Mouse (Mus musculus) brain, adult 2 months (tissue): ENCODE results near the gene Gm4871.
"Not testable (repeated sequence)": the region's sequence is repeated elsewhere in the genome, so short reads cannot be mapped to it uniquely, and the experiment has no call there.

Experiments
- DNase-seq: peaks from one replicate; pipeline ENCODE4 v3.0.0; 2011; ENCODE audit warnings: low read depth, low spot score

Gene Gm4871

DNA sequence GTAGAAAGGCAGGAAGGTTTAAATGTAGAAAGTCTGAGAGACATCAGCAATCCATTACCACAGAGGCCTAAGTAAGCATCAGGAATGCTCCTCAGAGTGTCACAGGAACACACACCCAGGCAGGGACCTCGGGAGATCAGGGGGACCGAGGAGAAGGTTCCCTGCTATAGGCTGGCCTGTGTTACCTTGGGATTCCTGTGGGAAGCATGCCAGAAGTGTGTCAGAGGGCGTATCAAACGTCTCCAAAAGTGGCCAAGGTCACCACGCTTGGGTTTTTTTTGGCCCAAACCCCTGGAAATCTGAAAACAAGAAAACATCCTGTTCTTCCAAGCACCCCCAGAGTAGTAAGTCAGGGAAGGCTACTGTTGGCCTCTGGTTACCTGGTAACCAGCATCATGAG is at the start of gene Gm4871:
Gene Gm4871, minus strand, starts transcription at position 364 of the 400 bp plus-strand sequence.
- DNase-seq: not testable (repeated sequence)

DNA sequence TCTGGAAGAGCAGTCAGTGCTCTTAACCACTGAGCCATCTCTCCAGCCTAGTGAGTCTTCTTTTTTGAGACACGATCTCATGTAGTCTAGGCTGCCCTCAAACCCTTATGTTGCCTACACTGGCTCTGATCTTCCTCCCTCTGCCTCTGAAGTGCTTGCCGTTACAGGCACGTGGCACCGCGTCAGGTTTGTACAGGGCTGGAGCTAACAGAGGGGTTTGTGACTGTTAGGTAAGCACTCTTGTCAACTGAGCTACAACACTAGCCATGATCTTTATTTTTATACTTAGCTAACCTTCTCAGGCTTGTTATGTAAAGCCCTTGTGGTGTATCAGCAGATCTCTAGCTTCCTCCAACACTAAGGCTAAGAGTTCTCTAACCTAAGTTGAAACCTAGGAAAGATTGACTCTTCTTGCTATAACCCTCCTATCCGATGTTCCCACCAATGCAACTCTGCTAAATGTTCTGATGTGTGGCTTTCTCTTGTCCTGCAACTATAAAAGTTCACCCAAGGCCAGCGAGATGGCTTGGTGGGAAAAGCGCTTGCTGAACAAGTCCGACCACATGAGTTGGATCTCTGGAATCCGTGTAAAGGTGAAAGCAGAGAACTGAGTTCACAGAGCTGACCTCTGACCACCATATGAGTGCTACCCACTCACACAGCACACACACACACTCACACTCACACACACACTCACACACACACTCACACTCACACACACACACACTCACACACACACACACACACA is 49.5 kb upstream of the Gm4871 start:
- DNase-seq: no peak

DNA sequence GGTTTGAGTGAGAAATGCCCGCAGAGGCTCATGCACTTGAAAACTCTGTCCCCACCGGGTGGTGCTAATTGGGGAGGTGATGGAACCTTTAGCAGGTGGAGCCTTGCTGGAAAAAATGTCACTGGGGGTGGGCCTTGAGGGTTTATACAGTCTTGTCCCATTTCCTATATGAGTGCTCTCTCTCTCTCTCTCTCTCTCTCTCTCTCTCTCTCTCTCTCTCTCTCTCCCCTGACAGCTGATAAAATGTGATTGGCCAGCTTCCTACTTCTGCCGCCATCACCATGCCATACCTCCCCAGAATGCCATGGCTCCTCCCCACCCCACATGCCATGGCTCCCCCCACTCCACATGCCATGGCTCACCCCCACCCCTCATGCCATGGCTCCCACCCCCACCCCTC is 42.5 kb upstream of the Gm4871 start:
- no peak for DNase-seq

DNA sequence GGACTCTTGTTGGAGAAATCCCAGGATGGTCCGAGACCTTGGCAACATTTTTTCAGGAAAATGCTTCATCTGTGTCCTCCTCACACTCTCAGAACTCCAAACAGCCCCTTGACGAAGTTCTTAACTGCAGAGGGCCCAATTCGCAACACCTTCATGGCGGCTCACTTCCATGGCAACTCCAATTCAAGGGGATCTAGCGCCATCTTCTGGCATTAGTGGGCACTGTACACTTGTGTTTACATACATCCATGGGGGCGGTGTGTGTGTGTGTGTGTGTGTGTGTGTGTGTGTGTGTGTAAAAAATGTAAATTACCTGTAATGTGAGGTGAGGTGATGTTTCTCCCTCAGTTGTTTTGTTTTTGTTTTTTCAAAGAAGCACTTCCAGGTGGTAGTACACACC is 38.8 kb upstream of the Gm4871 start:
- no peak for DNase-seq

DNA sequence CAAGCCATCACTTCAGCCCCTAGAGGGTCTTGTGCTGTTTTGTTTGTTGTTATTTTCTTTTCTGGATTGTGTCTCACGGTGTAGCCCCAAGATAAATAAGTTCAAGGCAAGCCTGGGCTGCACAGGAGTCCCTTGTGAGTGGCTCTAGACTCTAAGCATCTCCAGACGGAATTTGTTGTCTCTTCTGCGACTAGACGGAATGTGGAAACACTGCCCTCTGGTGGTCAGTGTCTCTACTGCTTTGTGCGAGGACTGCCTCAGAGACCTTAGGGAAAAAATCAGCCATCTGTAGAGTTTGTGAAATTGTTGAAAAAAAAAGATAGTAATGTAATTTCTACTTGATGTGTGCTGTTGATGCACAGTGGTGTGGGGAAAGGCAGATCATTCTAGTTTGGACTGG is 37.2 kb upstream of the Gm4871 start:
- DNase-seq: peak; percentile 87

DNA sequence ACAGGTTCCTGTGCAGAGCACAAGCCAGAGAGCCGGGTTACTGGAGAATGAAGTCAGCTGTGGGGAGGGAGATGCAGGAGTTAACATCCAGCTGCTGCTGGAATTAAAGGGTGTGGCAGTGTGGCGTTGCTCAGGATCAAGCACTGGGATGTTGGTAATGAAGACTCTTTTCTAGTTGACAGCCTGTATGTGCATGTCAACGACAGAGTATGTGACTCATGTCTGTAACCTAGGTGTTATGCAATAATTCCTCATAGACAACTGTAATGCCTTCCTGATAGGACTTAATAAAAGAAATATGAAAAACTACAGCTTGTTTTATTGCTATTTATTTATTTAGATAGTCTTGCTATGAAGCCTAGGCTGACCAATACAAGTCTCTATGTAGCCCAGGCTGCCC is 36.3 kb upstream of the Gm4871 start:
- DNase-seq: no peak

DNA sequence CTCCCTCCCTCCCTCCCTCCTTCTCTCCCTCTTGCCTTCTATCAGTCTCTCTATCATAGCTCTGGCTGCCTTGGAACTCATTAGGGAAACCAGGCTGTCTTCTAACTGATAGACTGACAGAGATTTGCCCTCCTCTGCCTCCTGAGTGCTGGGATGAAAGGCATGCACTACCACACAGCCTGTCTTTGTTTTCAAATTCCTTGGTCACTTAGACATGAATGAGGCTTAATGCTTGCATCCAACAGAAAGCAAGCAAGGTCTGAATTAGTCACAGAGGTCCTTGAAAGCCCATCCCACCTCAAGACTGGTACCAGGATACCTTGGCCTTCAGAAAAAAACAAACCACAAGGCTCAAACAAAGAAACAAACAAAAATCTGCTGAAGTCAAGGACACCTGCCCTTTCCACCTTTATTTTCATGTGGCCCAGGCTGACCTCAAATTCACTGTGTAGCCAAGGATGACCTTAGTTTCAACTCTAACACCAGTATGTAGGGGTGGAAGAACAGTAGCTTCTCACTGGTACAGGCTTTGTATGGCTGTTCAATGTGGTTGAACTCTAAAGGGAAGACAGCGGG is 32.3 kb upstream of the Gm4871 start:
- DNase-seq: no peak

DNA sequence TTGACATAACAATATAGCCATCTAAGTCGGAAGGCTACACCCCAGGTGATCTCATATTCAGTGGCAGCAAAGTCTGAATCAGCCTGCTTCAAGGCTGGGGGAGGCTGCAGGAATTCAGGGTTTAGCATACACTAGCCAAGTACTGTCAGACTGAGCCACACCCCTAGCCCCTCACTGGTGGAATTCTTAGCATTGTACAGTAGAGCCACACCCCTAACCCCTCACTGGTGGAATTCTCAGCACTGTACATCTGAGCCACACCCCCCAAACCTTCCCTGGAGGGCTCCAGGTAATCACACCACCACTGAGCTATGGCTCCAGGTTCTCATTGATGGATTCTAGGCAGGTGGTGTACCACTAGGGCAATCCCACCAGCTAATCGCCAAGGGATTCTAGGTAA is 27.0 kb upstream of the Gm4871 start:
- DNase-seq: no peak

DNA sequence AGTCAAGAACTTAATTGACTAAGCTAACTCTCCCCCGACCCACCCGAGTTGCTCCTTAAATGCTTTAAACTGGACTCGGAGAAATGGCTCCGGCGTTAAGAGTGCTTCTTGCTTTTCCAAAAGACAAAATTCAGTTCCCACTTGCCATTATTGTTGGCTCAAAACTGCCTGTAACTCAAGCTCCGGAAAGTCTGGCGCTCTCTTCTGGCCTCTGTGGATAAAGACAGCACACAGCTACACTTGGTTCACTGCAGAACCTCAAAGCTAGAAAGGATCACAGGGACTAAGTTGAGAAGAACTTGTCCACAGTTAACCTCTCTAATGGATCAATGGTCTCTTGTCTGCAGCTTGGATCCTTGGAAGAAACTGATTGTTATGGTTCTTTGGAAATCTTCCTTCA is 26.2 kb upstream of the Gm4871 start:
- DNase-seq: no peak

DNA sequence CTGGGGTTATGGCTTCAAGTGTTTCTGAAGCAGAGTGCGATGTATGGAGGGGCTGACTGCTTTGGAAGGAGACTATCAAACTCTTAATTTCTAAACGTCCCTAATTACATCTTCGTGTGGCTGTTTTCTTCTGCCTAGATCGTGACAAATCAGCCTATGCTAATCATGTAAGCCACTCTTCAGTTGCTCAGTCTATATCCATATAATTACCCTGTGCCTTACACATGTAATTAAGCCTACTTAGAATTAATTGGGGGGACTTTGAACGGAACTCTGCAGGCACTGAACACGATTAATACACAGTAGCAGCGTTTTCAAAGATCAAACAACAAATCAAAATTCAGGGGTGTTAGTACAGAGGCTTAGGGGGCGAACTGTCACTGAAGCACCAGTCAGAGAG is 25.4 kb upstream of the Gm4871 start:
- DNase-seq: no peak

DNA sequence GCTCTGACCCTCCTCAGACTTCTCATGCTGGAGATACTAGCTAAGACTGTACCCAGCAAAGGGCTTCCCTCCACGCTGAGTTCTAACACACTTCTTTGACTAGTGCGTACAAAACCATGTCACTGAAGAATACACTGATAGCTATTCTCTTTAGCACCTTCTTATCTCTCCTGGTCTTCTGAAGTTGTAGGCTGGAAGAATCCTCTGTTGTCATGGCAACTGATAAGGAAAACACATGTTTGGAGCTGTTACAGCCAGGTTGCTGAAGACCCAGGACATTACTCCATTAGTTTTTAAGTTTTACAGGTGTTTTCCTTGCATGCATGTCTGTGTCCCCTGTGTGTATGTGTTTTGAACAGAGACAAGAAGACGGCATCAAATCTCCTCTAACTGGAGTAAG is 21.6 kb upstream of the Gm4871 start:
- not testable (repeated sequence) for DNase-seq

DNA sequence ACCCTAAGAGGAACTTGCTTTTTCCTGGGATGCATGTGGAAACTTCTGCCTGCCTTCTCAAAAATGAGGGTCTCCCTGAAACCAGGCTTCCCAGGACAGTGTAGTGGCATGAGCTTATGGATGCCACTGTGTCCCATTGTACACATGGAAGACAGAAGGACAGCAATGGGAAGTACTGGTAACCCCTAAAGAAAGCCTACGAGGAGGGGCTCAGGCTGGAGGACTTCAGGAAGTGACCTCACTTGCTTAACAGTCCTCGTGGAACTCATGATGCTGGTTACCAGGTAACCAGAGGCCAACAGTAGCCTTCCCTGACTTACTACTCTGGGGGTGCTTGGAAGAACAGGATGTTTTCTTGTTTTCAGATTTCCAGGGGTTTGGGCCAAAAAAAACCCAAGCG is 10.1 kb upstream of the Gm4871 start, which contains the start of gene 1700018F24Rik:
Gene 1700018F24Rik, plus strand, starts transcription at position 301 of the 400 bp plus-strand sequence.
- DNase-seq: not testable (repeated sequence)

DNA sequence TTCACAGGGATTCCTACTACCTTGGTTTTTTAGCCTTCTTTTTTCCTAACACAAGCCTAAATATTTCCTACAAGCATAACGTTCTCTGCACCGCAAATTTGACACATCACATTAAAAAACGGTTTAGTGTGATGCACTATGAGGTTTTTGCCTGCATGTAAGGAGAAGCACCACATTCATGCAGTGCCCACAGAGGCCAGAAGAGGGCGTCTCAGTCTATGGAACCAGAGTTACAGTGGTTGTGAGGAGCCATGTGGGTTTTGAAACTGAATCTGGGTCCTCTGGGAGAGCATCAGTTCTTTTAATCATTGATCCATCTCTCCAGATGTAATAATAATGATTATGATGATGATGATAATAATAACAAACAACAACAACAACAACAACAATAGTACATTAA is 9.1 kb upstream of the Gm4871 start:
- DNase-seq: no peak

DNA sequence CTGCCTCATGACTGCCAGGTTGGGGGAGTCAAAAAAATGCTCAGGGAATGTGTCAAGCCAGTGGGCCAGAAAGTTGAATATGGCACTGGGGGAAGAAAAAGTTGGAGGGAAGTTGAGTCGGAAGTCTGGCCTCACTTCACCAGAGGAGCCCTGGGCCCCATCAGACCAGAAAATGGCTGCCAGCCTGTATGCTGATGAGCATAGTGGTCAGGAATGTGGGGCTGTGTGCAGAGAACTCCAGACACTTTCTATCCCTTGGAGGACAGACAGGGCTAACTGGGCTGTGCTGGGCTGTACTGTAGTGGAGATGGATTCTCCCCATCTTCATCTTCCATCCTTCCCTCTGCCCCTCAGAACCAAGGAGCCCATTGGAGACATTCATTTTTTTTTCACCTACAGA is 2.1 kb downstream of the Gm4871 start:
- DNase-seq: not testable (repeated sequence)

DNA sequence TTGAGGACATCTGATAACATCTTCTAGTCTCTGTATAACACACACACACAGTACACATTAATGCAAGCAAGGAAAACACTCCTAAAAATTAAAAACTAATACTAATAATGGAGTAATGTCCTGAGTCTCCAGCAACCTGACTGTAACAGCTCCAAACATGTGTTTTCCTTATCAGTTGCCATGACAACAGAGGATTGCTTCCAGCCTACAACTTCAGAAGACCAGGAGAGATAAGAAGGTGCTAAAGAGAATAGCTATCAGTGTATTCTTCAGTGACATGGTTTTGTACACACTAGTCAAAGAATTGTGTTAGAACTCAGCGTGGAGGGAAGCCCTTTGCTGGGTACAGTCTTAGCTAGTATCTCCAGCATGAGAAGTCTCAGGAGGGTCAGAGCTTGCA is 11.8 kb downstream of the Gm4871 start:
- not testable (repeated sequence) for DNase-seq

DNA sequence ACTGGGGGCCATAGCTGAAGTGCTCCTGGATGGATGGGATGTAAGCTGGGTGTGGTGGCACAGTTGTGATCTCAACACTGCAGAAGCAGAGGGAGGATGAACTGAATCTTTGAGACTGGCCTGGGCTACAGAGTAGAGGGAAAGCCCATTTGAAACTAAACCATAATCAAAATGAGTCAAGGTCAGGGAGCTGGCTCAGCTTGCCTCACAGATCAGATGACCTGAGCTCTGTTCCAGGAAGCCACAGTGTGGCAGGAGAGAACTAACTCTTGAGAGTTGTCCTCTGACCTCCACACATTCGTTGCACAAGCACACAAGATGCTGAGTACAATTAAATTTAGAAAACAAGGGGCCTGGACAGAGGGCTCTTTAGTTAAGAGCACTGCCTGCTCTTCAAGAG is 12.3 kb downstream of the Gm4871 start:
- not testable (repeated sequence) for DNase-seq

DNA sequence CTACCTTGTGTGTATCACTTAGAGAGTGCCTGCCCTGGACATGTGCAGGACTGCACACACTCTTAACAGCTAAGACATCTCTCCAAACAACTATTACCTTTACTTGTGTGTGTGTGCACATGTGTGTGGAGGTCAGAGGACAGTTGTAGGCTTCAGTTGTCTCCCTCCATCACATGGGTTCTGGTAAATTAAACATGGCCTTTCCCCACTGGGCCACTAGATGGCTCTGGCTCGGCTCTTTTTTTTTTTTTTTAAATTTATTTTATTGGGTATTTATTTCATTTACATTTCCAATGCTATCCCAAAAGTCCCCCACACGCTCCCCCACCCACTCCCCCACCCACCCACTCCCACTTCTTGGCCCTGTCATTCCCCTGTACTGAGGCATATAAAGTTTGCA is 15.8 kb downstream of the Gm4871 start:
- not testable (repeated sequence) for DNase-seq

DNA sequence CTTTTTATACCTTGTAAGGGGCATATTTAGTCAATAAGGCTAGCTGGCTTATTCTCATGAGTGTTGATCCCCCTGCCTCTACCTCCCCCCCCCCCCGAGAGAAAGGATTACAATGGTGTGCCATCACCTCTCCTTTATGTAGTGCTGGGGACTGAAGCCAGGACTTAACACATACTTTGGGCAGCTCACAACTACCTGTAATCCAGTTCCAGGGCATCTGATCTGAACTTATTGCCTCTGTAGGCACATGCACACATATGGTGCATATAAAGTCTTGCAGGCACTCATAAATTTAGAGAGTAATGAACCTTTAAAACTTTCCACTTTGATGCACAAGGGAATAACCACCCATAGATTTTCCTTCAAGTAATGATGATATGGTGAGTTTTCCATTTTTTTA is 18.3 kb downstream of the Gm4871 start:
- no peak for DNase-seq

DNA sequence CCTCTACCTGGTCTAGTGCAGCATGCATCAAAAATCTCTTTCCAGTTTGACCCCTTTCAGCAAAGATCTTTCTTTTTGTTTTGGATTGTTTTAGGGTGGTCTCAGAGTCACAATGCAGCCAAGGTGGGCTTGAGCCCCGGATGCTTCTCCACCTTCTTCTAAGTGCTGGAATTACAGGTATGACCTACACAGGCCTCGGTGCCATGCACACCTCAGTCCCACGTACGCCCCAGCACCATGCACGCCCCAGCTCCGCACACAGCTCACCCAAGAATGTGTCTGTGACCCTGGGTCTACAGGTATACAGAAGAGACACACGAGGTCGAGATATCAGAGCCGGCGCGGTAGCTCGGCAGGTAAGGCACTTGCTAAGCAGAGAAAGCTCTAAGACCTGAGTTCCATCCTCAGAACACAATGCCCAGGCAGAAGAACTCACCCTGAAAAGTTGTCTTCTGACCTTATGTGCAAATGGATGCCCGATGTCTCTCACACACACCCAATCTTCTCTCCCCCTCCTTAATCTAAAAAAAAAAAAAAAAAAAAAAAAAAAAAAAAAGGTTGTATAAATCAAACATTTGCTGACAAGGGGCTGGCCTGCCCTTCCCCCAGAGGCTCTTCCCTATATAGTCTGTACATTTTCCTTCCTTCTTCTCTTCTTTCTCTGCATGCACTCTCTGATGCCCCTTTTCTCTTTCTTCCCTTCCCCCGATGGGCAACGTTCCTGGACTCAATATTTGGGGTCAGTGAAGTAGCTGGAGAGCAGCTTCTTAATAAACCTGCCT is 23.5 kb downstream of the Gm4871 start:
- no peak for DNase-seq

DNA sequence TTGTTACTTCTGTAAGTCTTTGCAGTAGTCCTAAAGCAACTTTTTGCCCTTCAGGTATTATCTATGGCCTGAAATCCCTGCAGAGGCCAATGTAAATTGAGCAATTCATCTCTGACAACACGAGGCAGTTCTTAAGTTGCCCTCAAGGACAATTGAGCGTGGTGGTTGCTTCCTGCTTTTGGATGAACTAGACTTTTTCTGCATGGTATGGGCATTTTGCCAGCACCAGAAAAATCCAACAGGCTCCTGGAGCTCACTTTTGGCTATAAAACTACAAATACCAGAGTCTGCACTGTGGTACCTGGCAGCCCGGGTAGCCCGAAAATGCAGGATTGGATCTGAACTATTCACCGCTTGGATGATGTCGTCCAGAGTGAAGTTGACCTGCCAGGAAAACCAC is 27.0 kb downstream of the Gm4871 start:
- no peak for DNase-seq

DNA sequence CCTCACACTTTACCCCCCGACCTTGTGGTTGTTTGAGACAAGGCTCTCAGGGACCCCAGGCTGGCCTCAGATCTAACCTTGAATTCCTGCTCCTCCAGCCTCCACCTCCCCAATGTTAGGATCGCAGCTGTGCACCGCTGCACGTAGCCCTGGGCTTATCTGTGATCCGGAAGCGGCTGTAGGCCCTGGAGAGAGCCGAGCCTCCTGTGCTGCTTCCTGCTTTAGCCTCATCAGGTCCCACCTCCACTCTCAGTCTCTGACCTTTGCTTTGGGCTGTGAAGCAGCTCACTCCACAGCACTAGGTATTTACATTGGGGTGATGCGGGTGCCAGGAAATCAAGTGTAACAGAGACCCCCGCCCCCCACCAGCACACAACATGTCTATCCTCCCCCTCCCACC is 28.1 kb downstream of the Gm4871 start:
- no peak for DNase-seq

DNA sequence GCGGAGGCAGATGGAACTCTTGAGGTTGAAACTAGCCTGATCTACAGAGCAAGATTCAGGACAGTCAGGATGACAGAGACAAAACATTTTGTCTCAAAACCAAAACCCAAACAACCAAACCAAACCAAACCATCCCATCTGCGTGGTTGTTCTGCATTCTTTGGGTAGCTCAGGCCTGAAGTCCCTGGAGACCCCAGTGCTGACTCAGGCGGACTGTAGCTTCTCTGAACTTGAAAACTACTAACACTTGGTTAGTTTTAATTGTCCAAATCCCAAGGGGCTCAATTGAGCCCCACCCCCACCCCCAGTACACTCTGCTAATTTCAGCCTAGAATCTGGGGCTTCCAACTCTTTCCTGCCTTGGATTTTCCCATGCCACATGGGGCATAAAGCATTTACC is 29.2 kb downstream of the Gm4871 start:
- DNase-seq: no peak

DNA sequence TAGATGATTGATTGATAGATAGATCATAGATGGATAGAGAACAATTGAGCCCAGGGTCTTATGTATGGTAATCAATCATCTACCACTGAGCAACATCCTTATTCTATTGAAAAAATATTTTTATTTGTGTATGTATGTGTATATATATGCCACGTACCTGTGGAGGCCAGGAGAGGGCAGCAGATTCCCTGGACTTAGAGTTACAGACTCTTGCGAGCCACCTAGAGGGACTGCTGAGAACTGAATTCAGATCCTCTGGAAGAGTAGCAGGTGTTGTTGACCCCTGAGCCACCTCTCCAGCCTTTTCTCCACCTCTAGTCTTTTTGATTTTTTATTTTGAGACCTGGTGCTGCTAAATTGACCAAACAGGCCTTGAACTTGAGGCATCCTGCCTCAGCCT is 34.1 kb downstream of the Gm4871 start:
- peak; percentile 10 for DNase-seq
